Mouse (Mus musculus) bone marrow macrophage, adult 2 months (primary cell): ENCODE measurements at regions not wholly inside any gene's neighbourhood (a gene's known extent, or its start where the extent isn't known, plus 50 kb on each side); places are given as distances from the start of the nearest gene placed in this dataset.

Experiments
- CTCF ChIP-seq: IDR thresholded peaks from 2 replicates; pipeline ENCODE4 v1.5.1; 2012; ENCODE audit warnings: low read depth, mild to moderate bottlenecking, low read length, moderate library complexity
- POLR2A ChIP-seq: IDR thresholded peaks from 2 replicates; pipeline ENCODE4 v1.6.1; 2012; ENCODE audit warnings: mild to moderate bottlenecking, low read depth, low read length, borderline replicate concordance

GRCm38 (mm10) chr16:86604166-86604565 is 702.5 kb upstream of the Adamts5 start:
- TF ChIP-seq CTCF (no peak), POLR2A (no peak)
